Mouse (Mus musculus): Measurements from ENCODE around the gene Itgb2. TPM values are rescaled to one million over a fixed set of nuclear protein-coding genes. Genes with fewer than 3 reads are reported as not detected.

Gene Itgb2
- 545 TPM for polyA plus RNA-seq (2017; shearing (Covaris generic))

GRCm38 (mm10) chr10:77530140-77530539, at the start of gene Itgb2:
Itgb2 (plus strand) TSS chr10:77530252.

GRCm38 (mm10) chr10:77515385-77516348, 14.4 kb upstream of the Itgb2 start, which contains the start of gene Fam207a:
Fam207a (minus strand) TSS chr10:77515785.

GRCm38 (mm10) chr10:77581408-77582284, 51.6 kb downstream of the Itgb2 start, which contains the start of gene Pttg1ip:
Pttg1ip (plus strand) TSS chr10:77581720.

GRCm38 (mm10) chr10:77605908-77606826, 76.1 kb downstream of the Itgb2 start, which contains the start of the genes Sumo3 and Gm49325:
Sumo3 (plus strand) TSS chr10:77606097.
Gm49325 (plus strand) TSS chr10:77606197.

Other genes with a start within 250 kb of the Itgb2 start
- 2.2 TPM for gene Adarb1, start 112.0 kb upstream of the Itgb2 start, polyA plus RNA-seq (2017; shearing (Covaris generic))
- 44.5 TPM for gene Fam207a, start 14.5 kb upstream of the Itgb2 start, polyA plus RNA-seq (2017; shearing (Covaris generic))
- gene Pttg1ip, start 51.5 kb downstream of the Itgb2 start, polyA plus RNA-seq (2017; shearing (Covaris generic)): 101 TPM
- 109 TPM for gene Sumo3, start 75.8 kb downstream of the Itgb2 start, polyA plus RNA-seq (2017; shearing (Covaris generic))
- gene Gm49325, start 75.9 kb downstream of the Itgb2 start, polyA plus RNA-seq (2017; shearing (Covaris generic)): not detected
- gene Ube2g2, start 92.0 kb downstream of the Itgb2 start, polyA plus RNA-seq (2017; shearing (Covaris generic)): 48.5 TPM
- gene Tspear, start 156.3 kb downstream of the Itgb2 start, polyA plus RNA-seq (2017; shearing (Covaris generic)): 0.26 TPM
- not detected for gene Gm19402, start 160.5 kb downstream of the Itgb2 start, polyA plus RNA-seq (2017; shearing (Covaris generic))
- gene Gm9508, start 167.0 kb downstream of the Itgb2 start, polyA plus RNA-seq (2017; shearing (Covaris generic)): not detected
- not detected for gene Gm10272, start 176.4 kb downstream of the Itgb2 start, polyA plus RNA-seq (2017; shearing (Covaris generic))
- gene Gm10024, start 181.2 kb downstream of the Itgb2 start, polyA plus RNA-seq (2017; shearing (Covaris generic)): not detected
- gene Gm10142, start 185.6 kb downstream of the Itgb2 start, polyA plus RNA-seq (2017; shearing (Covaris generic)): not detected
- gene Krtap12-1, start 190.3 kb downstream of the Itgb2 start, polyA plus RNA-seq (2017; shearing (Covaris generic)): not detected
- gene Gm10100, start 196.2 kb downstream of the Itgb2 start, polyA plus RNA-seq (2017; shearing (Covaris generic)): not detected
- not detected for gene Gm18596, start 212.4 kb downstream of the Itgb2 start, polyA plus RNA-seq (2017; shearing (Covaris generic))
- gene Gm9736, start 221.1 kb downstream of the Itgb2 start, polyA plus RNA-seq (2017; shearing (Covaris generic)): not detected
- not detected for gene Gm3233, start 229.4 kb downstream of the Itgb2 start, polyA plus RNA-seq (2017; shearing (Covaris generic))
- gene Gm3238, start 241.1 kb downstream of the Itgb2 start, polyA plus RNA-seq (2017; shearing (Covaris generic)): not detected
- not detected for gene Gm7138, start 246.7 kb downstream of the Itgb2 start, polyA plus RNA-seq (2017; shearing (Covaris generic))